Mouse (Mus musculus): Measurements from ENCODE around the gene 9230104L09Rik. TPM values are rescaled to one million over a fixed set of nuclear protein-coding genes. Genes with fewer than 3 reads are reported as not detected.

Gene 9230104L09Rik
- polyA plus RNA-seq, 1 experiment from 2014 or later: not detected

DNA sequence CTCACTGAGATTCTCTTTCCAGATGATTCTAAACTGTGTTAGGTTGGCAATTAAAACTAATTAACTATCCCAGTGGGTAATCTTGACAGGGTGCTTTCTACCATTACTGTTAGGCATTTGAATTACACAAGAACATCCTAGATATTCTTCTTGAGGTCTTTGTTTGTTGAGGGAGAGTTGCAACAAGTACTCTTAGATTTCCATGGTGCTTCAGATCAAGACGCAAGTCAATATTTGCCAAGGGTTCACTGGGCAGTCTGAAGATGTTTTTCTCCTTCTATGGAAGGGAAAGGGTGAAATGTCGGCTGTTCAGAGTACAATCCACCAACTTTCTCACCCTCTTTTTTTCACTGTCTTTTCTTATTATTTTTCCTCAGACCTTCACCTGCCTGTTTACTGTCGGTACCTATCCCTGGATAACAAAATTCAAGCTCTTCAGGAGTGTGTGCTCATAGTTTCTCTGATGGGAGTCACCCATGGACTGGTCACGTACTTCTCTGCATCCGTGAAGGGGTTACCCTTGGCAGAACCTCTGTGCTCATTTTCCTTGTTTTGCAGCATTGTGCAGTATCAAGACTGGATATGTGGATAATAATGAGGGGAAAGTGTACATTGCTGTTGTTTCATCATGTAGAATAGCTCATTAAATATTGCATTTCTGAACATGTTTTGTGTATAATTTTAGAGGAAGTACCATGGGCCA is 26.6 kb downstream of the 9230104L09Rik start:
- Histone ChIP-seq H3K27ac (ENCODE audit: low read depth, low read length) (no peak overlapping the region), H3K27me3 (replicated peaks; ENCODE audit: control insufficient read depth, insufficient read depth, low read length) (peaks cover 26% of the 10 kb centered on the region), H3K4me2 (replicated peaks; ENCODE audit: low read depth) (no peak overlapping the region), H3K9me3 (ENCODE audit: control insufficient read depth) (no peaks in the 10 kb centered on the region), H3K36me3 (ENCODE audit: control insufficient read depth, insufficient read depth) (no peaks in the 10 kb centered on the region), H3K4me1 (replicated peaks; ENCODE audit: control insufficient read depth, insufficient read depth, low read length) (no peaks in the 10 kb centered on the region), H3K4me3 (ENCODE audit: low read depth, low read length) (no peak overlapping the region), H3K9ac (ENCODE audit: low read depth, low read length) (no peak overlapping the region)
- 75% methylated on average over 5 of the region's 5 CpGs for WGBS
- no peak for TF ChIP-seq CTCF (IDR thresholded peaks at IDR 0.05; ENCODE audit: low read depth)
- ATAC-seq: no peak

DNA sequence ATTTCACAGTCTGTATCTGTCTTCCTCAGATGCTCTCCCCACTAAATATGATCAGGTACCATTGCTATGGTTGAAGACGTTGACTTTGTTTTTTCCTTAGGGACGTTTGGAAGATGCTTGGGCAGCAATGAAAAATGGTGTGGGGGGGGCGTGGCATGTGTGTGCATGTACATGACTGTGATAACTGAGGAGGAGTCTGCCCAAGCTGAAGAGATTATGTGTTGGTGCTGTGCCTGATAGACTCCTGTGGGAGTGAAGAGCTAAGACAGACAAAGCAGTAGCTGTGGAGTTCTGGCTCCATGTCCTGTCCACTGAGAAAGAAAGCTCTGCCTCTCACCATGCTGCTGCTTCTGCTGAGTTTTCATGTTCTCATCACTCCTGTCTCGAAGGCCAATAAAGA is 29.9 kb downstream of the 9230104L09Rik start, which contains the start of gene Cst9:
Gene Cst9 (plus strand): TSS at position 236 of the 400 bp plus-strand sequence.
- Histone ChIP-seq H3K36me3 (ENCODE audit: control insufficient read depth, insufficient read depth) (no peaks in the 10 kb centered on the region), H3K27me3 (replicated peaks; ENCODE audit: control insufficient read depth, insufficient read depth, low read length) (peaks cover 26% of the 10 kb centered on the region), H3K4me2 (replicated peaks; ENCODE audit: low read depth) (no peak within 1 kb of the TSS), H3K9me3 (ENCODE audit: control insufficient read depth) (no peaks in the 10 kb centered on the region), H3K4me1 (replicated peaks; ENCODE audit: control insufficient read depth, insufficient read depth, low read length) (no peaks in the 10 kb centered on the region), H3K9ac (ENCODE audit: low read depth, low read length) (no peak within 1 kb of the TSS), H3K4me3 (ENCODE audit: low read depth, low read length) (no peak within 1 kb of the TSS), H3K27ac (ENCODE audit: low read depth, low read length) (no peak within 1 kb of the TSS)
- 43% methylated on average over 4 of the region's 4 CpGs for WGBS
- ATAC-seq: no peak
- no peak for TF ChIP-seq CTCF (IDR thresholded peaks at IDR 0.05; ENCODE audit: low read depth)

GRCm38 (mm10) chr2:148825986-148826385 is 38.9 kb downstream of the 9230104L09Rik start:
- H3K9me3 ChIP-seq (ENCODE audit: control insufficient read depth): no peaks in the 10 kb centered on the region
- 29% methylated on average over 1 of the region's 1 CpGs for WGBS
- TF ChIP-seq CTCF (IDR thresholded peaks at IDR 0.05; ENCODE audit: low read depth): no peak
- peaks cover 8% of the 10 kb centered on the region; the same call in 1 of the 2 replicates for H3K27me3 ChIP-seq (replicated peaks; ENCODE audit: control insufficient read depth, insufficient read depth, low read length)
- H3K4me3 ChIP-seq (ENCODE audit: low read depth, low read length): no peak overlapping the region
- no peak overlapping the region for H3K27ac ChIP-seq (ENCODE audit: low read depth, low read length)
- no peaks in the 10 kb centered on the region for H3K36me3 ChIP-seq (ENCODE audit: control insufficient read depth, insufficient read depth)
- no peak overlapping the region for H3K9ac ChIP-seq (ENCODE audit: low read depth, low read length)
- no peak for ATAC-seq
- H3K4me1 ChIP-seq (replicated peaks; ENCODE audit: control insufficient read depth, insufficient read depth, low read length): no peaks in the 10 kb centered on the region
- H3K4me2 ChIP-seq (replicated peaks; ENCODE audit: low read depth): no peak overlapping the region

DNA sequence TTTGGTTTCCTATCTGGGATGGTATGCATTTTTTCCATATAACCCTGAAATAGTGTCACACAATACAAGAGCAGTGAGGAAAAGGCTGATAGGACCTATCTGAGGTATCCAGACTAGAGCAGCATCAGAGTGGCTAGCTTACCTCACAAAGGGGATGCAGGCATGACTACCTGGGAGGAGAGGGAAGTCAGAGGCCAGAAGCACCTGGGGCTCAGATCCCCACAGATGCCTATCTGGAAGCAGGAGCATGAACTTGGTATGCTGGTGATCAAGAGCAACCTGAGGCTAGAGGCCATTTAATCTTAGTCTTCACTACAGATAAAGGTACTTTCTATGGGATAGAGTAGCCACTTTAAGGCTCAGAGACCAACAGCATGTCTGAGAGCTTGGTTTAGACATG is 44.9 kb downstream of the 9230104L09Rik start, which contains the start of gene Cst13:
Gene Cst13 (plus strand): TSS at position 173 of the 400 bp plus-strand sequence.
- Histone ChIP-seq H3K9ac (ENCODE audit: low read depth, low read length) (no peak within 1 kb of the TSS), H3K36me3 (ENCODE audit: control insufficient read depth, insufficient read depth) (no peaks in the 10 kb centered on the region), H3K9me3 (ENCODE audit: control insufficient read depth) (no peaks in the 10 kb centered on the region), H3K27ac (ENCODE audit: low read depth, low read length) (no peak within 1 kb of the TSS), H3K27me3 (replicated peaks; ENCODE audit: control insufficient read depth, insufficient read depth, low read length) (peaks cover 3% of the 10 kb centered on the region; the same call in 1 of the 2 replicates), H3K4me3 (ENCODE audit: low read depth, low read length) (no peak within 1 kb of the TSS), H3K4me2 (replicated peaks; ENCODE audit: low read depth) (no peak within 1 kb of the TSS), H3K4me1 (replicated peaks; ENCODE audit: control insufficient read depth, insufficient read depth, low read length) (no peaks in the 10 kb centered on the region)
- ATAC-seq: no peak
- TF ChIP-seq CTCF (IDR thresholded peaks at IDR 0.05; ENCODE audit: low read depth): no peak

GRCm38 (mm10) chr2:148806696-148807095 is 58.1 kb downstream of the 9230104L09Rik start:
- H3K27me3 ChIP-seq (replicated peaks; ENCODE audit: control insufficient read depth, insufficient read depth, low read length): no peaks in the 10 kb centered on the region
- 52% methylated on average over 6 of the region's 6 CpGs for WGBS
- no peak overlapping the region for H3K4me3 ChIP-seq (ENCODE audit: low read depth, low read length)
- no peak for ATAC-seq
- no peak overlapping the region for H3K4me2 ChIP-seq (replicated peaks; ENCODE audit: low read depth)
- no peak for TF ChIP-seq CTCF (IDR thresholded peaks at IDR 0.05; ENCODE audit: low read depth)
- no peaks in the 10 kb centered on the region for H3K9me3 ChIP-seq (ENCODE audit: control insufficient read depth)
- H3K4me1 ChIP-seq (replicated peaks; ENCODE audit: control insufficient read depth, insufficient read depth, low read length): no peaks in the 10 kb centered on the region
- H3K36me3 ChIP-seq (ENCODE audit: control insufficient read depth, insufficient read depth): no peaks in the 10 kb centered on the region
- no peak overlapping the region for H3K27ac ChIP-seq (ENCODE audit: low read depth, low read length)
- no peak overlapping the region for H3K9ac ChIP-seq (ENCODE audit: low read depth, low read length)

DNA sequence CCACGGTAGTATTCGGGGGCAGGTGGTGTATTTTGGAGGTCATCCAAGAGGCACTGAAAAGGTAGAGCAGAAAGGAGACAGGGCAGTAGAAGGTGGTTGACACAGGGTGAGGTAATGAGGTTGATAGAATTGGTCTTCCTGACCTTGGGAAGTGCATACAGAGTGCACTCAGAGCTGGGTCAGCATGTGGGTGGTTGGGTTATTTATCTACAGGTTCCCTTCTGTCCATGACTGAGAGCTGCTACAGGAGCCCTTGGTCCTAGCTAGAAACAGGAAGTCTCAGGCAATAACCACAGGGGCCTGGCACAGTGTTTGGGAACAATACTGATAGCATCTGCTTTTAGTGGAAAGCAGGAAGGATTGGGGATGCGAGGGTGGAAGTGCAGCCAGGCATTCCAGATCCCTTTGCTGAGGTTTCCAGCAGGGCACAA is 63.3 kb downstream of the 9230104L09Rik start:
- Histone ChIP-seq H3K36me3 (ENCODE audit: control insufficient read depth, insufficient read depth) (no peaks in the 10 kb centered on the region), H3K27ac (ENCODE audit: low read depth, low read length) (no peak overlapping the region), H3K4me2 (replicated peaks; ENCODE audit: low read depth) (no peak overlapping the region), H3K4me3 (ENCODE audit: low read depth, low read length) (no peak overlapping the region), H3K9me3 (ENCODE audit: control insufficient read depth) (no peaks in the 10 kb centered on the region), H3K9ac (ENCODE audit: low read depth, low read length) (no peak overlapping the region), H3K4me1 (replicated peaks; ENCODE audit: control insufficient read depth, insufficient read depth, low read length) (no peaks in the 10 kb centered on the region), H3K27me3 (replicated peaks; ENCODE audit: control insufficient read depth, insufficient read depth, low read length) (no peaks in the 10 kb centered on the region)
- ATAC-seq: no peak
- TF ChIP-seq CTCF (IDR thresholded peaks at IDR 0.05; ENCODE audit: low read depth): no peak
- 34% methylated on average over 3 of the region's 3 CpGs for WGBS
